Mouse (Mus musculus) hindbrain, embryonic 13.5 days (tissue): ENCODE measurements at regions not wholly inside any gene's neighbourhood (a gene's known extent, or its start where the extent isn't known, plus 50 kb on each side); places are given as distances from the start of the nearest gene placed in this dataset.

Experiments used
- ATAC-seq: fragments of 200-750 bp; cut with Nextera tagmentation; 2 replicates; pipeline ENCODE4 v1.8.0; 2017; ENCODE audit warnings: moderate TSS enrichment; ENCODE audit not compliant: low FRiP score
- H3K27ac ChIP-seq: fragments of 300-500 bp; sonication (generic); 2 replicates; pipeline ENCODE4 v1.5.1; 2015; ENCODE audit warnings: inconsistent platforms, mild to moderate bottlenecking, moderate library complexity
- H3K27me3 ChIP-seq: fragments of 300-500 bp; sonication (generic); 2 replicates; pipeline ENCODE4 v1.6.1; 2015; ENCODE audit warnings: mild to moderate bottlenecking, inconsistent platforms
- H3K36me3 ChIP-seq: fragments of 300-500 bp; sonication (generic); 2 replicates; pipeline ENCODE4 v1.6.1; 2015; ENCODE audit warnings: mild to moderate bottlenecking, inconsistent platforms
- H3K4me1 ChIP-seq: fragments of 300-500 bp; sonication (generic); replicated peaks from 2 replicates; pipeline ENCODE4 v1.6.1; 2015; ENCODE audit warnings: inconsistent platforms
- H3K4me2 ChIP-seq: fragments of 300-500 bp; sonication (generic); 2 replicates; pipeline ENCODE4 v1.6.1; 2015; ENCODE audit warnings: inconsistent platforms, mild to moderate bottlenecking, moderate library complexity
- H3K4me3 ChIP-seq: fragments of 300-500 bp; sonication (generic); 2 replicates; pipeline ENCODE4 v1.5.1; 2015; ENCODE audit warnings: mild to moderate bottlenecking, inconsistent platforms
- H3K9ac ChIP-seq: fragments of 300-500 bp; sonication (generic); 2 replicates; pipeline ENCODE4 v1.6.1; 2015; ENCODE audit warnings: mild to moderate bottlenecking, inconsistent platforms
- H3K9me3 ChIP-seq: fragments of 300-500 bp; sonication (generic); 2 replicates; pipeline ENCODE4 v1.6.1; 2016; ENCODE audit warnings: inconsistent platforms
- WGBS: fragments of 180-500 bp; shearing (Covaris S2); methylation state at CpG from one replicate; pipeline ENCODE4 v1.1.7; 2015; 5-methylcytosine and 5-hydroxymethylcytosine counted together

DNA sequence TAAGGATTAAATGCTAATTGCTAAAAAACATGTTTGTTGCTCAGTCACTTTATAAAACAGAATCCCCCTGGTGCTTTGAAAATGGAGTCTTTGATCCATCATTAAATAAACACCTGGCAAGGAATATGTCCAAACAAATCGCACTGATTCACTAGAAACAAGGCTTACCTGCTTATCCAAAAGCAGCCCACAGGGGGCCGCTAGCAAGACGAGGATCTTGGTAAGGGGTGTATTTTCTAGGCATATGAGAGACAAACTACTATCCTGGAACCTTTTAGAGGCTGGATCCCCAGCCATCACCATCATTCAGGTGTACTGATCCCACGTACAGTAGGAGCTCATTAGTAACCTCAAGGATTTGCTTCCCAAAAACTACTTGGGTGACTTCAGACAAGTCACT, 201.2 kb downstream of the Gpam start:
- Histone ChIP-seq H3K4me1 (no peaks in the 10 kb centered on the region), H3K9ac (no peak overlapping the region), H3K4me3 (no peak overlapping the region), H3K36me3 (no peaks in the 10 kb centered on the region), H3K27me3 (no peaks in the 10 kb centered on the region), H3K9me3 (no peaks in the 10 kb centered on the region), H3K27ac (no peak overlapping the region), H3K4me2 (no peak overlapping the region)
- WGBS, result 79% methylated on average over 4 of the region's 4 CpGs
- ATAC-seq, result no peak

DNA sequence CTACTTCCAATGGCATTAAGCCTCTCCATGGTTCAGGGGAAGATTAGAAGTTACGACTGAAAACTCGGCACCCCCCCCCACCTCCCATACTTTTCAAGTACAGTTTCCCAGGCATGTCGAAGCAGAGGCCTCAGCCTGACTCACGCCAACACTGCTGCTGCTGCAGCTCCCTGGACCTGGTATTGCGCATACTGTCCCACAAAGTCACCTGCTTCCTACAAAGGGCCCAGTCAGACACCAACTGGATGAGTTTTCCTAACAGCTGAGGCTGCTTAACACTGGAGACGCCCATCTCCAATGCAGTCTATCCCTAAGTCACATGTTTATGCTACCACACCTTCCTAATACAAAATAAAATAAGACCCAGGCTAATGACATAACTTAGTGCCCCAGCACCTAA, 207.4 kb downstream of the Gpam start:
- no peak for ATAC-seq
- Histone ChIP-seq H3K9ac (no peak overlapping the region), H3K4me1 (no peaks in the 10 kb centered on the region), H3K4me3 (no peak overlapping the region), H3K36me3 (no peaks in the 10 kb centered on the region), H3K9me3 (no peaks in the 10 kb centered on the region), H3K27ac (no peak overlapping the region), H3K27me3 (no peaks in the 10 kb centered on the region), H3K4me2 (no peak overlapping the region)
- WGBS, result 91% methylated on average over 6 of the region's 6 CpGs

DNA sequence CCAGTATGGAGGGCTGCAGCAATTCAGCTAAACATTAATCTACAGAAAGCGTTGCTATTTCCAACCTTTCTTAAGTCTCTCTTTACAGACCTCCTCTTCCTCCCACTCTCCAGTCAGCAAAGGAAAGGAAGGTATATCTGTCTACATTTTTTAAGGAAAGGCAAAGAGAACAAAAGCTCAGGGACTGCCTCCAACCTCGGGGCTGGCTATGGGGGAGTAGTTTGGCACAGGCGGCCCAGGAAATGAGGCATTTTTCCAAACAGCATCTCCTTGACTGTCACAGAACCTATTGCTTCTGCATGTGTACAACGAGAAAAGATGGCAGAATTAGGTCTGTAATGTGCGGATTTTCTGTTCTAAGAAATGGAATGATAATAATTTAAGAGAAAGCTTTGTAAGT, 233.4 kb downstream of the Gpam start:
- 88% methylated on average over 5 of the region's 5 CpGs for WGBS
- no peak overlapping the region for H3K4me2 ChIP-seq

DNA sequence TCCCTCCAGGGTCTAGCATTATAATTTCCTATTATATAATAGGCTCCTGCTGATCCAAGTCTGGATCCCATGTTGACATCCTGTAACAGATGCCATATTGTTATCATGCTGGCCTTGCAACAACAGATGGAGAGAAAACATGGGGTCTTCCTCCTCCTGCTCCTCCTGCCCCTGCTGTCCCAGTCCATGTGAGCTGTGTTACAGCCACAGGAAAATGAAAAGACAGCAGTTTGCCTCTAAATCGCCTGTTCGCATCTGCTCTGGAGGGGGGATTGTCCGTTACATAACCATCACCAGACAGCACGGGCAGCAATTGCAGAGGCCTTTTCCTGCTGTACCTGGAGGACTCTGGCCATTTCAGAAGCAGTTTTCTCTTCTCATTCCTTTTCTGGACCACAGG, 260.0 kb downstream of the Gpam start:
- Histone ChIP-seq H3K27ac (no peak overlapping the region), H3K27me3 (no peaks in the 10 kb centered on the region), H3K9ac (no peak overlapping the region), H3K36me3 (no peaks in the 10 kb centered on the region), H3K9me3 (no peaks in the 10 kb centered on the region), H3K4me3 (no peak overlapping the region), H3K4me2 (no peak overlapping the region), H3K4me1 (no peaks in the 10 kb centered on the region)
- no peak for ATAC-seq
- 72% methylated on average over 4 of the region's 4 CpGs for WGBS

More for the DNA sequence above, 233.4 kb downstream of the Gpam start:
- Histone ChIP-seq H3K4me1 (no peaks in the 10 kb centered on the region), H3K36me3 (no peaks in the 10 kb centered on the region), H3K9me3 (no peaks in the 10 kb centered on the region), H3K4me3 (no peak overlapping the region), H3K9ac (no peak overlapping the region), H3K27ac (no peak overlapping the region), H3K27me3 (no peaks in the 10 kb centered on the region)
- ATAC-seq, result no peak

DNA sequence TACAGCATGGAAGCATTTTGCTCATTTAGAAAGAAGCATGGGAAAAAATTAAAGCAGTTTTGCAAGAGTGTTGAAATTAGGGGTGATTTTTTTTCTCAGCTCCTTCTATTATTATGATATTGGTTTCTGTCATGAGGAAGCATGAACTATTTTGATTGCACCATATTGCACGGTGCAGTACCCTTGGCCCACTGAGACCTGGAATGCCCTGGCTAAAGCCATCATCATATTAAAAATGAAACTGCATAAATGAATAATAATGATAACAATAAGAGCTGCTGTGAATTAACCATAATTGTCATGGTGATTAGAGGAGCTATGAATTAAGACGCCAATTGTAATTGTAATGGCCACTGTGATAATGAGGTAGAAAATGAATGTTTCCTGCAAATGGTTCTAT, 271.8 kb downstream of the Gpam start:
- H3K27me3 ChIP-seq, result no peaks in the 10 kb centered on the region
- peaks cover 8% of the 10 kb centered on the region; the same call in 1 of the 2 replicates for H3K4me1 ChIP-seq
- 0 out of 2 replicates have a peak, but pooled peaks have one; percentile 24 for ATAC-seq
- H3K4me2 ChIP-seq, result no peak overlapping the region
- no peak overlapping the region for H3K4me3 ChIP-seq
- H3K27ac ChIP-seq, result no peak overlapping the region
- H3K9me3 ChIP-seq, result no peaks in the 10 kb centered on the region
- no peak overlapping the region for H3K9ac ChIP-seq
- 43% methylated on average over 2 of the region's 2 CpGs for WGBS
- no peaks in the 10 kb centered on the region for H3K36me3 ChIP-seq

DNA sequence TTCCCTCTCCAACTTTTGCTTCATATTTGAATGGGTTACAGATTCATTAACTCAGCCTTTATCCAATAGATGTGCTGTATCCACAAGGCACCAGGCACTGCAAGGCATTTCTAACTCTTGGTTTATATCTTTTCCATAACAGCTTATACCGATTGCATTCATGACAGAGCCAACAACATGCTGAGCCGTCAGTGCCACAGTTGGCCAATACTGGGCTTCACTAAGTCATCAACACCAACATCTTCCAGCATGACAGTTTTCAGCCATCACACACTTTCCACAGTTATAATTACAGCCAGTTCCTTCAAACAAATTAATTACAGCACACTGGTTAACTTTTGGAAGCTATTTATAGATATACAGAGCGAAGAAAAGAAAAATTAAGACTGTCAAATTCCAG, 288.8 kb downstream of the Gpam start:
- H3K27me3 ChIP-seq, result no peaks in the 10 kb centered on the region
- WGBS, result 89% methylated on average over 3 of the region's 3 CpGs
- ATAC-seq, result no peak
- H3K4me3 ChIP-seq, result no peak overlapping the region
- H3K9me3 ChIP-seq, result no peaks in the 10 kb centered on the region
- no peak overlapping the region for H3K4me2 ChIP-seq
- no peak overlapping the region for H3K9ac ChIP-seq
- H3K36me3 ChIP-seq, result no peaks in the 10 kb centered on the region
- H3K4me1 ChIP-seq, result no peaks in the 10 kb centered on the region
- no peak overlapping the region for H3K27ac ChIP-seq

DNA sequence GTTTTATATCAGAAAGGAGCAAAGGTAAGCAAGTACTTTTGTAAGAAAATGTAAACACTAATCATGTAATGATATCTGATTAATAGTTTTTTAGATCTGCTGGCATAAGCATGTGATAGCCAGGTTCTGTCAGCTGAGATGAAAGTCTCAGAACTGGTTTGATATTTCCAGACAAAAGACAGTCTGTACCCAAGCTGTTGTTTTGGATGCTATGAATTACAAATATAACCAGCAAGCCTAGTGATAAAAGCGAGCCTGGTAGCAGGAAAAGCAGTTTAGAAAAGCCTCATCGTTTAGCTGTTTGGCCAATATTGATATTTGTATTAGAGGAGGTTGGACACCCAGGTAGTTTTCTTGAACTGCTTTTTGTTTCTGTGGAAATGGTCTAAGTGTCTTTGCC, 290.6 kb downstream of the Gpam start:
- Histone ChIP-seq H3K4me2 (no peak overlapping the region), H3K27ac (no peak overlapping the region), H3K9me3 (no peaks in the 10 kb centered on the region), H3K36me3 (no peaks in the 10 kb centered on the region), H3K9ac (no peak overlapping the region), H3K27me3 (no peaks in the 10 kb centered on the region), H3K4me1 (no peaks in the 10 kb centered on the region), H3K4me3 (no peak overlapping the region)
- 92% methylated on average over 2 of the region's 2 CpGs for WGBS
- no peak for ATAC-seq

DNA sequence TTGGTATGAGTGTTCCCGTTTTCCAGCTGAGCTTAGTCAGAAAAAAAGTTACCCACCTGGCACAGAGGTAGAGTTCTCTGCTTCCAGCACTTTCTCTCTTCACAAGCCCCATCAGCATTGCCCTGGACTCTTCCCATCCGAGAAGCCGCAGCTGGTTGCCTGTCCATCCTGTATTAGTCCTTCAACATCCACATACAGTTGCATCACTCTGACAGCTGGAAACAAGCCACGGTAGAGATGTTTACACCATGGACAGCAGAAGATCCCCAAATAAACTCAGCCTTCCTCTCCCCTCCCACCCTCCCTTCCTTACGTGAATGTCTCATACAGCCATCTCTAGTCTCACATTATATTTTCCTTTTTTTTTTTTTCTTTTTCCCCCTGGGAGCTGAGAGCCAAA, 304.9 kb downstream of the Gpam start:
- Histone ChIP-seq H3K9me3 (no peaks in the 10 kb centered on the region), H3K36me3 (no peaks in the 10 kb centered on the region), H3K9ac (no peak overlapping the region), H3K27ac (no peak overlapping the region), H3K27me3 (no peaks in the 10 kb centered on the region), H3K4me3 (no peak overlapping the region), H3K4me2 (no peak overlapping the region), H3K4me1 (no peaks in the 10 kb centered on the region)
- 85% methylated on average over 5 of the region's 5 CpGs for WGBS
- no peak for ATAC-seq

DNA sequence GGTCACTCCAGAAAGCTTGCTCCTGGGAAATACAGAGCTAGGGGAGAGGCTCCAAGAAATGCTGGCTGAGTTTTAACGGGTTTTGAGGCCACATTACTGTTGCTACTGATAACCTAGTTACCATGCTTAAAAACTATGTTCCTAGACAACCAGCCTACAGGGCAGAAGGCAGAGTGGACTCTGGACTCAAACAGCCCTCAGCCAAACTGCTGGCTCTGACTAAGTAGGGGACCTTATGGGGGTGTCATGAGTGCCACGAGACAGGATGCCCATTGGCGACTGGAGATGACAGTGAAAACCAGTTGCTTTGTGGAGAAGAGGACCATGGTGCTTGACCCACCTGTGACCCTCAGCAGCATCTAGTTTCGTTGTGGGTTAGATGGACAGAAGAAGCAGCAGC, 306.5 kb downstream of the Gpam start:
- no peaks in the 10 kb centered on the region for H3K9me3 ChIP-seq
- H3K4me1 ChIP-seq, result no peaks in the 10 kb centered on the region
- no peak overlapping the region for H3K4me2 ChIP-seq
- H3K9ac ChIP-seq, result no peak overlapping the region
- no peak overlapping the region for H3K4me3 ChIP-seq
- no peaks in the 10 kb centered on the region for H3K27me3 ChIP-seq
- ATAC-seq, result no peak
- no peak overlapping the region for H3K27ac ChIP-seq
- 90% methylated on average over 4 of the region's 4 CpGs for WGBS
- no peaks in the 10 kb centered on the region for H3K36me3 ChIP-seq

DNA sequence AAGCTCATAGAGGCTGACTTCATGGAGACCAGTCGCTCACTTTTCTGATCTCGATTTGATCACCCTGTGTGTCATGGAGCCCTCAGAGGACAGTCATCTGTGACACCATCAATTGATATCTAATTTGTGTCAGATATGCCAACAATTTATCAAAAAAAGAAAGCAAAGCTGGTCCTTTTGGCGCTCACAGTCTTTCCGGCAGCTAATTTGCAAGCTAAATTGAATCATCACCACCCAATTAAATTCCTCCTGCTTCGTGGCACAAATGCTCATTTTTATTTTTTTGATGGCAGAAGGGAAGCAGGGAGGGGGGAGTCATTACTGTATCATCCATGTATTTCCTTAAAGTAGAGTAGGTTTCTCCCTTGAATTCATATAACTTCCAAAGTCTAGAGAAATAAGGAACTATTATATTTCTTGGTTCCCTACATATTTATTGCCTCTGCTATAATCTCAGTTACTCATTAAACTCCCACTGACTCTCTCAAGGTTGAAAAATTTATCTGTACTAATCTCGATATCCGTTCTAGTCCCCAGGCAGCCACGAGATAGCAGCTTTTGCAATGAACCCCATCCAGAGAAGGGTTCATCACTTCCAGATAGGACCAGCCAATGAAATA, 325.8 kb downstream of the Gpam start:
- Histone ChIP-seq H3K4me1 (no peaks in the 10 kb centered on the region), H3K36me3 (no peaks in the 10 kb centered on the region), H3K9ac (no peak overlapping the region), H3K27ac (no peak overlapping the region), H3K9me3 (no peaks in the 10 kb centered on the region), H3K27me3 (no peaks in the 10 kb centered on the region), H3K4me3 (no peak overlapping the region), H3K4me2 (no peak overlapping the region)
- 72% methylated on average over 8 of the region's 8 CpGs for WGBS
- ATAC-seq, result no peak

DNA sequence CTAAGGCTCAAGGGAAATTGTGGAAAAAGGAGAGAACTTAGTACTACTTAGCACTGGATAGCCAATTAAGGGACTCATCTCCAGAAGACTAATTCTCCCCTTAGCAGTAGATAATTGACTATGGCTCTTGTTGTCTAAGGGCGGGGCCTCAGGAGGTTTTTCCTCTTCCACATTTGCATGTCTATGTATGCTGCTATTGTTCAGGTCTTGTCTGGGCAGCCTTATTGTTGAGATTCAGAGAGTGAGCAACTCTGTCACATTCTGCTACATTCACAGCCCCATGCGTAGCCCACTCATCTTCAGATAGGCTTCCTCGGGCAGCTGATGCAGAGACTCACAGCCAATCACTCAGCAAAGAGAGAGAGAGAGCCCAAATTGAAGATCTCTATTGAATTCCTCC, 339.9 kb downstream of the Gpam start:
- Histone ChIP-seq H3K9ac (no peak overlapping the region), H3K9me3 (no peaks in the 10 kb centered on the region), H3K27me3 (no peaks in the 10 kb centered on the region), H3K4me1 (no peaks in the 10 kb centered on the region), H3K36me3 (no peaks in the 10 kb centered on the region), H3K4me3 (no peak overlapping the region), H3K27ac (no peak overlapping the region), H3K4me2 (no peak overlapping the region)
- no peak for ATAC-seq
- WGBS, result 36% methylated on average over 3 of the region's 3 CpGs

DNA sequence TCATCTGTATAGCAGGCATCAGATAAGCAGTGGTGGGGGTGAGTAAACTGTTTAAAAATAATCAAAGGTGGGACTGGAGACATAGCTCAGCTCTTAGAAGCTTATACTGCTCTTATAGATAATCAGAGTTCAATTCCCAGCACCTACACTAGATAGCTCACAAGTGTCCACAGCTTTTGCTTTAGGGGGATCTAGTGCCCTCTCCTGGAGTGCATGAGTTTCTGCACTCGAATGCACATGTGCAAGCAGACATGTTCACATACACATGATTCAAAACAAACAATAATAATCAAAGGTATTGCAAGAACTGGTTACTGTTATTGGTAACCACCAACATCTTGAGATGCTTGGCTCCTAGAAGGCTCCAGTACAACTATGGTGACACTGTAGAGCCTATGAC, 343.3 kb downstream of the Gpam start:
- 70% methylated on average over 1 of the region's 1 CpGs for WGBS
- no peaks in the 10 kb centered on the region for H3K9me3 ChIP-seq
- no peak overlapping the region for H3K27ac ChIP-seq
- no peak overlapping the region for H3K4me2 ChIP-seq
- no peaks in the 10 kb centered on the region for H3K36me3 ChIP-seq
- H3K9ac ChIP-seq, result no peak overlapping the region
- no peaks in the 10 kb centered on the region for H3K4me1 ChIP-seq
- ATAC-seq, result no peak
- no peaks in the 10 kb centered on the region for H3K27me3 ChIP-seq
- H3K4me3 ChIP-seq, result no peak overlapping the region

DNA sequence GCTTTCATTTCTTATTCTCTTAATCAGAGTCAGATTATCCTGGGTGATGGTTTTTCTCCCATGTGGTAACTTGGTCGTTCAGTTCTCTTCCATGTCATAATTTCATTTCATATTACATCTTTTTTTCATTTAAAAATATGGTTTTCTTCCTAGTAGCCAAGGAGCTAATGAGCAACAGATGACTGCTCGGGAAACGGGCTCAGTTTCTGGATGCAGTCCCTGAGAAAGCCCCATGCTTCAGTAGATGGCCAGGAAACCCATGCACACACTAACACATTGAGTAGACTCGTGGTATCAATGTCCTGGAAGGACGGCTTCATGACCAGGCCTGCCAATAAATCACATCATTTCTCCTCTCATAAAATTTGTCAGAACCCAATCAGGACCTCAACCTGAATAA, 369.3 kb downstream of the Gpam start:
- no peak for ATAC-seq
- no peak overlapping the region for H3K4me3 ChIP-seq
- no peaks in the 10 kb centered on the region for H3K36me3 ChIP-seq
- no peak overlapping the region for H3K4me2 ChIP-seq
- no peaks in the 10 kb centered on the region for H3K9me3 ChIP-seq
- WGBS, result 82% methylated on average over 5 of the region's 5 CpGs
- peaks cover 8% of the 10 kb centered on the region; the same call in 1 of the 2 replicates for H3K4me1 ChIP-seq
- H3K27me3 ChIP-seq, result no peaks in the 10 kb centered on the region
- no peak overlapping the region for H3K27ac ChIP-seq
- H3K9ac ChIP-seq, result no peak overlapping the region
